ENCODE assay signal across 16 mouse cellular contexts in genomic region chr10:87804792-87805082, GRCm38 (mm10).
"Had no signal": no experiment of that assay in that cellular context is flagged by ENCODE, and none has a peak within 500 bp of the region (broad histone marks: within the 10 kb centered on the region; RNA-seq: fewer than 3 reads in every experiment).

No protein-coding gene starts in this region.

- H3K4me1 ChIP-seq: liver, embryonic 13.5 days; liver, embryonic 15.5 days; megakaryocyte, embryonic 14.5 days; midbrain, embryonic 13.5 days; midbrain, embryonic 15.5 days; neural tube, embryonic 12.5 days; stomach, embryonic 15.5 days had no signal

- H3K4me2 ChIP-seq: liver, embryonic 11.5 days; liver, embryonic 13.5 days; liver, embryonic 15.5 days; lung, embryonic 14.5 days; midbrain, embryonic 11.5 days; midbrain, embryonic 13.5 days; midbrain, embryonic 15.5 days; neural tube, embryonic 12.5 days; stomach, embryonic 15.5 days had no signal

- H3K27me3 ChIP-seq: liver, embryonic 13.5 days; liver, embryonic 15.5 days; megakaryocyte, embryonic 14.5 days; midbrain, embryonic 13.5 days; midbrain, embryonic 15.5 days; neural tube, embryonic 12.5 days; stomach, embryonic 15.5 days had no signal

- H3K9ac ChIP-seq: liver, embryonic 13.5 days; liver, embryonic 15.5 days; liver, postnatal 0 days; lung, embryonic 14.5 days; midbrain, embryonic 13.5 days; midbrain, embryonic 15.5 days; neural tube, embryonic 12.5 days; stomach, embryonic 15.5 days had no signal

- H3K27ac ChIP-seq: liver, embryonic 13.5 days; liver, embryonic 15.5 days; macrophage; midbrain, embryonic 13.5 days; midbrain, embryonic 15.5 days; neural tube, embryonic 12.5 days had no signal

- H3K9me3 ChIP-seq: liver, embryonic 13.5 days; liver, embryonic 15.5 days; megakaryocyte, embryonic 14.5 days; midbrain, embryonic 13.5 days; midbrain, embryonic 15.5 days; neural tube, embryonic 12.5 days; stomach, embryonic 15.5 days had no signal

- H3K36me3 ChIP-seq: liver, embryonic 13.5 days; liver, embryonic 15.5 days; midbrain, embryonic 13.5 days; midbrain, embryonic 15.5 days; neural tube, embryonic 12.5 days; stomach, embryonic 15.5 days had no signal

- DNase-seq: liver, embryonic 13.5 days; liver, postnatal 0 days; lung, embryonic 14.5 days; right cerebral cortex, postnatal 14 days; thymus, adult 2 months; thymus, postnatal 25 days; thymus, postnatal 4 days had no signal

- ATAC-seq: liver, postnatal 0 days; midbrain, embryonic 13.5 days; midbrain, embryonic 15.5 days had no signal

- H3K4me3 ChIP-seq: liver, embryonic 13.5 days; liver, embryonic 15.5 days; megakaryocyte, embryonic 14.5 days; midbrain, embryonic 13.5 days; midbrain, embryonic 15.5 days; neural tube, embryonic 12.5 days; stomach, embryonic 15.5 days had no signal
